Mouse (Mus musculus) T-cell, adult 66 days (primary cell): Measurements from ENCODE around the gene Mpped2. TPM values are rescaled to one million over a fixed set of nuclear protein-coding genes. Genes with fewer than 3 reads are reported as not detected.

ENCODE experiments used
- total RNA-seq, 2 experiments: library from RNA; stranded (reverse); gene quantifications; 3 replicates in 1 of 2; 4 replicates in 1 of 2; pipeline ENCODE4 v1.2.4; 2023

Gene Mpped2
- total RNA-seq, result not detected

DNA sequence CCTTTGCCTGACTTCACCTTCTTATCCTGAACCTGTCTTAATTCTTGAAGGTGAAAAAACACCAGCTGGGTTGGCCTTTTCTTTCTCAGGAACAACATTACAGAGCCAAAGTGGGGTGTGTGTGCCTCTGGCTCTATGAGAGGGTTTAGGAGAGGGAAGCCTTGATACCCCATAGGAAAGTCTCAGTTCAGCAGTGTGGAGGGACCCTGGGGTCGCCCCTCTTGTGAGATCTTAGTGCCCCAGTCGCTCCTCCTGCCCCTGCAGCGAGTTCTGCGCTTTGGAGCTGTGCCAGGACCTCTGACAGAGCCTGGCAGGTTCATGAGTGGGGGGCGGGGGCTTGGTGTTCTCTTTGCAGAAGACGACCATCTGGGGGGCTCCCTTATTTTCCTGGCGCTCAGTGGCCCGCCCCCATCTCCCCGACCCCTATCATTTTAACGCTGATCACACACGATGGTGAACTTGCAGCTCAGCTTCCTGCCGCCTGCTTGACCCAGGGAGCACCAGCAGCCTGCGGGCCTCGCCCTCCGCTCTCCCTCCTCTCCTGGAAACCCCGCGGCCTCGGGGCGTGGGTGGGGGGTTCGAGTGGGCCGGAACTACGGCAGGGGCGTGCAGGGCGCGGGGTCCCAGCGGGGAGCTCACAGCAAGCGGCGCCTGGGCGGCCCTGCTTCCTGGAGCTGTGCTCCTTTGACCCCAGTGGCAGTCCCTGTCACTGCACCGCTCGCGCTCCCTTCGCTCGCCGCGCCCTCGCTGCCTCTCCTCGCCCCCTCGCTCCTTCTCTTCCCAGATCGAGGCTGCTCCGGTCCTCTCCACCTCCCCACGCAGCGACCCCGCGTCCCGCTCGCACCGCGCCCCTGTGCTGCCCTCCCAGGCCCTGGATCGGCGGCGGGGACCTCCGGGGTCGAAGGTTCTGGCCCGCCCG, at the start of gene Mpped2:
Mpped2 (plus strand) TSS at position 487 of the 919 bp plus-strand sequence.

